Mouse (Mus musculus) hindbrain, embryonic 10.5 days (tissue): ENCODE data around the gene Olfr1396. TPM values are rescaled to one million over a fixed set of nuclear protein-coding genes. Genes with fewer than 3 reads are reported as not detected.

Experiments
- DNase-seq: peaks from one replicate; pipeline ENCODE4 v3.0.0-alpha.2; 2017; ENCODE audit warnings: low spot score
- H3K27ac ChIP-seq: fragments of 300-500 bp; sonication (generic); 2 replicates; pipeline ENCODE4 v1.5.1; 2016; ENCODE audit warnings: mild to moderate bottlenecking, moderate library complexity
- H3K27me3 ChIP-seq: fragments of 300-500 bp; sonication (generic); 2 replicates; pipeline ENCODE4 v1.6.1; 2016; ENCODE audit warnings: mild to moderate bottlenecking; ENCODE audit not compliant: poor library complexity, insufficient read depth, severe bottlenecking
- H3K36me3 ChIP-seq: fragments of 300-500 bp; sonication (generic); 2 replicates; pipeline ENCODE4 v1.6.1; 2016; ENCODE audit warnings: mild to moderate bottlenecking, moderate library complexity
- H3K4me1 ChIP-seq: fragments of 300-500 bp; sonication (generic); replicated peaks from 2 replicates; pipeline ENCODE4 v1.6.1; 2016; ENCODE audit warnings: mild to moderate bottlenecking
- H3K4me3 ChIP-seq: fragments of 300-500 bp; sonication (generic); 2 replicates; pipeline ENCODE4 v1.5.1; 2016; ENCODE audit warnings: mild to moderate bottlenecking, moderate library complexity
- H3K9me3 ChIP-seq: fragments of 300-500 bp; sonication (generic); 2 replicates; pipeline ENCODE4 v1.6.1; 2016; ENCODE audit warnings: mild to moderate bottlenecking, moderate library complexity
- WGBS: fragments of 180-500 bp; shearing (Covaris S2); methylation state at CpG from one replicate; pipeline ENCODE4 v1.1.7; 2016; 5-methylcytosine and 5-hydroxymethylcytosine counted together
- polyA plus RNA-seq: library from polyadenylated mRNA; unstranded; fragments of >200 nt; fragmentation: Nextera tagmentation; extraction: Ambion mirVana; gene quantifications from 2 replicates; pipeline ENCODE4 v1.2.1, GENCODE M21; 2016

Gene Olfr1396
- polyA plus RNA-seq, result not detected in 2 replicates

DNA sequence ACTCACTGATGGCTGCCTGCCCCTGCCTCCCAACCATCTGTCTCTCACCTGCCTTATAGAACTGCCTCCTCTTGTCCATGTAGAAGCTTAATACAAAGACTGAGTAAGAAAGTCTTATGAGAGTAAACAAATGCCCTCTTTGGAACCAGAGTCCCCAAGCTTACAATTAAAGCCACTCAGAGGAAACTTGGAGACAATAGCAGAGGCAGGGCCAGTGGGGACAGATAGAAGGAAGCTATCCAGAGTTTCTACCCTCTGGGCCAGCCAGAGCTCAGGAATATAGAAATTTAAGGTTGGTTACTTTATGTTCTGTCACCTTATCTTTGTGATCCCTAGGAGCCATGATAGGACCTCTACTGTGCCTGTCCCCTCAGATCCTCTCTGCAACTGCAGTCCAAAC, at the start of gene Olfr1396:
Olfr1396 (minus strand) TSS at position 101 of the 400 bp plus-strand sequence.
- Histone ChIP-seq H3K27ac (no peak within 1 kb of the TSS), H3K4me3 (no peak within 1 kb of the TSS), H3K27me3 (no peaks in the 10 kb centered on the region), H3K36me3 (no peaks in the 10 kb centered on the region), H3K9me3 (no peaks in the 10 kb centered on the region), H3K4me1 (no peaks in the 10 kb centered on the region)
- DNase-seq, result no peak

DNA sequence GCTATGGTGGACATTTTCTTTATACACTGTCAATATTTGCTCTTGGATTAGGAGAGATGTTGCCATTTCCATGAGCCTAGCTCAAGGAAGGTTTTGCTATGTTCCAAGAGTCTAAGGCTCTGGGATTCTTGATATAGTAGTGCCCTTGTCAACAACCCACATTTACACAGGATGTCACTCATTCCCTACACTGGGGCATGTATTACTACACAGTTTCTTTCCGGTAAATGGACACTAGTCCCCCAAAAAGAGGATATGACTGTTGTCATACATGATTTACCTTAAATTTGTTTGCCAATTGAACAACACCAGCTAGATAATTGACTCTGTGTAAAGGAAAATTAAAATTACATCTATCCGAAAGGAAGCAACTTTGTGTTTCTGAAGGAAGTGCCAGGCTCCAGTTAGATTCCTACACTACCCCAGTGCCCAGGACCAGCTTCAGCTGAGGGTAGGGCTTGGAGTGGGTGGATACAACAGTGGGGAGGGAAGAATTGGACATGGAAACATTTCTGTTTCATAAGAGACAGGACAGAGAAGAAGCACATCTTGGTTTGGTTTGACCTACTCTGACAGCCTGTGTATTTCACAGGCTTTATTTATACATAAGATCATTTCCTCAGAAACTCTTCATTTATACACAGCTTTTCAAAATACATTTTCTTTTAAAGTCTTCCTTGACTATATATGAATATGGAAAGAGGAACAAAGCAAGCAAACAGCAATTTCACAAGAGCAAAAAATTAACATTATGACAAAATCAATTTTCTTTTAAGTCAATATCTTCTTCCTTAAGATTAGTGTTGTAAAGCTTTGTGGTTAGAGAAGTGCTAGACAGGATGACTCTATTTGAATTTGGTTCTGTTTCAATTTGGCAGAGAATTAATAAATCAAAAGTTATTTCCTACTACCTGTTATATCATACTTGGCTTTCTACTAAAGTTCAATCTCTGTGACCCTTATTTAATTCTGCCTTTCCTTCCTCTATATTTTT, 42.4 kb upstream of the Olfr1396 start:
- H3K36me3 ChIP-seq, result no peaks in the 10 kb centered on the region
- WGBS, result 94% methylated on average over 2 of the region's 2 CpGs

DNA sequence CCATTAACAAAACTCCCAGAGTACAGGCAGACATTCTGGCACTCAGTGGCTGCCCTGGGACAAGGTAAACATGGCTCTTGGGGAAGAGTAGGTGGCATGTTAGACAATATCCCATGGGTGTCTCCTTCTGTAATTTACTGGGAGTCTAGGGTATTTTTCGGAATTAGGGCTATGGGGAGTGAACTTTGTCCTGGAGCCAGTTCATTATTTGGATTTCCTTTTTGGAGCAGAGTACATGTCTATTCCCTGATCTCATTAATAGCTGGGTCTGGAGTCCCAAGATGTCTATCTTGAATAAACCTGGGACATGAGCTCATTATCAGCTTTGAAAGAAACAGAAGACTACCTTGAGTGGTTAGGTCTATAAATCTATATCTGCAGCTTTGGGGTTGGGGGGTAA, 39.4 kb upstream of the Olfr1396 start, which contains the start of gene Olfr1394:
Olfr1394 (plus strand) TSS at position 301 of the 400 bp plus-strand sequence.
- Histone ChIP-seq H3K4me3 (no peak within 1 kb of the TSS), H3K9me3 (no peaks in the 10 kb centered on the region), H3K36me3 (no peaks in the 10 kb centered on the region), H3K27me3 (no peaks in the 10 kb centered on the region), H3K27ac (no peak within 1 kb of the TSS), H3K4me1 (no peaks in the 10 kb centered on the region)
- WGBS, result 88% methylated on average over 1 of the region's 1 CpGs
- DNase-seq, result no peak

More for the DNA sequence above, 42.4 kb upstream of the Olfr1396 start:
- Histone ChIP-seq H3K27me3 (no peaks in the 10 kb centered on the region), H3K27ac (no peak overlapping the region), H3K4me3 (no peak overlapping the region), H3K4me1 (no peaks in the 10 kb centered on the region), H3K9me3 (no peaks in the 10 kb centered on the region)
- no peak for DNase-seq

DNA sequence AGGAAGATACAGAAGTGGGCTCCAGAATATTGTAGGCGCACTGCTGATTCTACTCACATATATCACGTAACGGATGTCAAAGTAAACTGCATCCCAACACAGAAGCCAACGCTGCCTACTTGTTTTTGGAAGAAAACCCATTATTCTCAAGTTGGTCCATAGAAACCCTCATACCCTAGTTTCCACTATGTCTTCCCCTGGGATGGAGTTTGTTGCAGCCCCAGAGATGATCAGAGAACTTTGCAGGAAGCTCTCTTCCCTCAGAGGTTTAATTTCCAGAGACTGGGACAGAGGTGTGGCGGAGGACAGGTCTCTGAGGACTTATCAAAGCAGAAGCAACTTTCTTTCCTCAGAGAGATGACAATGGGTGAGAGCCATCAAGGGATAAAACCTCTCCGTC, 27.3 kb upstream of the Olfr1396 start, which contains the start of gene Olfr1395:
Olfr1395 (plus strand) TSS at position 301 of the 400 bp plus-strand sequence.
- Histone ChIP-seq H3K27ac (no peak within 1 kb of the TSS), H3K36me3 (no peaks in the 10 kb centered on the region), H3K4me3 (no peak within 1 kb of the TSS), H3K4me1 (no peaks in the 10 kb centered on the region), H3K9me3 (no peaks in the 10 kb centered on the region), H3K27me3 (no peaks in the 10 kb centered on the region)
- no peak for DNase-seq
- 95% methylated on average over 6 of the region's 6 CpGs for WGBS

DNA sequence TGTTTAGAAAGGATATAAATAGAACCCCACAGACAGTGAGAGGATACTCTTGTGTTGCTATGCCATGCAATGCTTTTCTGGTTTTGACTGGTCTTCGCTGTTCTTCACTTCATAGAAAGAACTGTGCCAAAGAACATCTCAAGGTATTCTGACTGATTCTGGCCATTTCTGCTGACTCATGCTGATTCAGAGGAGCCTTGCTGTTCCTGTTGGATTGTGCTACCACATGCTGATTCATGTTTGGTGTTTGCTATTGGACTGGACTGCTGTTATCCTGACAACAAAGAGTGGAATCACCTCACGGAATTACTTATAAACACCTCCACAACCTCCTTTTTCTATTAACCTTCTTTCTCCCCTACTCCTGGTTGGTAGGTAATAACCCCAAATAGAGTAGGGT, 9.5 kb upstream of the Olfr1396 start:
- Histone ChIP-seq H3K27ac (no peak overlapping the region), H3K27me3 (no peaks in the 10 kb centered on the region), H3K4me1 (no peaks in the 10 kb centered on the region), H3K36me3 (no peaks in the 10 kb centered on the region), H3K9me3 (no peaks in the 10 kb centered on the region), H3K4me3 (no peak overlapping the region)
- DNase-seq, result no peak
- WGBS, result 83% methylated on average over 2 of the region's 2 CpGs

DNA sequence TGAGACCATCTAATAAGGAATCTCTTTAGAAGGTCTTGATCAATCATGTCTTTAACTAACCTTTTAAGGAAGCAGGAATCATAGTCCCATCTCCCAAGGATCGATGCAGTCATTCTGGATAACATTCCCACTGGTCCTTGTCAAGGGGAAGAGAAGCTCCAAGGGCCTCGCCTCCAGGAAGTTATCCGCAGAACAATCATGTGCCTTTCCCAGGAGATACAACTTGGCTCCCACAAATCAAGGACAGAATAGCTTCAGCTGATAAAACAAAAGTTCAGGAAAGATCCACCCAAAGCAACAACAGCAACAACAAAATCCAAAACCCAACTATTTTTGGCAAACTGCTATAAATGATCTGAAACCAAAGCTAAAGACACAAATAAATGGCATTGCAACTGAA, 5.0 kb upstream of the Olfr1396 start:
- Histone ChIP-seq H3K4me1 (no peaks in the 10 kb centered on the region), H3K27me3 (no peaks in the 10 kb centered on the region), H3K36me3 (no peaks in the 10 kb centered on the region), H3K4me3 (no peak overlapping the region), H3K27ac (no peak overlapping the region), H3K9me3 (no peaks in the 10 kb centered on the region)
- DNase-seq, result no peak
- 86% methylated on average over 3 of the region's 3 CpGs for WGBS

DNA sequence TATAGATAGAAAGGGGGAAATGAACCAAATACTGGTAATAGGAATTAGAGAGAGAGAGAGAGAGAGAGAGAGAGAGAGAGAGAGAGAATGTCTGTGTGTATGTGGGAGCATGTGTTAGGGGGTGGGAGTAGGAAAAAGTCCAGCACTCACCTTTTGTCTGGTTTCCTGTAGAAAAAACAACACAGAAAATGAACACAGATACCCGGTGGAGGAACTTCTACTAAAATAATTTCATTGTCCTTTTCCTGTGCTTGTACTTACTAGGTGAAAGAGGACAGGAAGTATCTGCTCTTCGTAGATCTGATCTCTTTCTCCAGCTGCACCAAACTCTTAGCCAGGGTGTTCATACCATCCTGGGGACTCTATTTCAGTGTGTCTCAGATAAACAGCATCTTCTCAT, 516 bp downstream of the Olfr1396 start:
- no peak for DNase-seq
- no peaks in the 10 kb centered on the region for H3K36me3 ChIP-seq
- no peaks in the 10 kb centered on the region for H3K9me3 ChIP-seq
- H3K4me3 ChIP-seq, result no peak overlapping the region
- no peak overlapping the region for H3K27ac ChIP-seq
- H3K27me3 ChIP-seq, result no peaks in the 10 kb centered on the region
- 72% methylated on average over 2 of the region's 2 CpGs for WGBS
- no peaks in the 10 kb centered on the region for H3K4me1 ChIP-seq

DNA sequence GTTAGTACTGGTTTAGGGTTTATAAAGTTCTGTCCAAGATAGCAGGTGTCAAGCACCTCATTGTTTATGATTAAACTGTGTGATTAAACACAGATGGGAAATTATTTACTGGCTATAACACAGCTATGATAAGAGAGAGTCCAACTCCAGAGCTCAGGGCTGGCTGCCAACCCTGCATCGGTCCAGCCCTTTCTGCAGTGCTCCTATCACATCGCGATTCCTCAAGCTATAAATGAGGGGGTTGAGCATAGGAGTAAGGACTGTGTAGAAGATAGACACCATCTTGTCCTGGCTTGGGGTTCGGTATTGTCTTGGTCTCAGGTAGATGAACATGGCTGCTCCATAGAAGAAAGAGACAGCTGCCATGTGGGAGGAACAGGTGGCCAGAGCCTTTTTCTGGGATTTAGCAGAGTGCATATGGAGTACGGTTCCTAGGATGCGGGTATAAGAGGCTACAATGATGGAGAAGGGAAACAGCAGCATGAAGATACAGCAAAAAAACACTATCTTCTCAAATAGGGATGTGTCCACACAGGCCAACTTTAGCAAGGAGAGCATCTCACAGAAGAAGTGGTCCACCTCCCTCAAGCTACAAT, 2.0 kb downstream of the Olfr1396 start:
- Histone ChIP-seq H3K36me3 (no peaks in the 10 kb centered on the region), H3K27me3 (no peaks in the 10 kb centered on the region), H3K27ac (no peak overlapping the region), H3K4me1 (no peaks in the 10 kb centered on the region), H3K4me3 (no peak overlapping the region), H3K9me3 (no peaks in the 10 kb centered on the region)
- no peak for DNase-seq
- WGBS, result 90% methylated on average over 6 of the region's 6 CpGs

DNA sequence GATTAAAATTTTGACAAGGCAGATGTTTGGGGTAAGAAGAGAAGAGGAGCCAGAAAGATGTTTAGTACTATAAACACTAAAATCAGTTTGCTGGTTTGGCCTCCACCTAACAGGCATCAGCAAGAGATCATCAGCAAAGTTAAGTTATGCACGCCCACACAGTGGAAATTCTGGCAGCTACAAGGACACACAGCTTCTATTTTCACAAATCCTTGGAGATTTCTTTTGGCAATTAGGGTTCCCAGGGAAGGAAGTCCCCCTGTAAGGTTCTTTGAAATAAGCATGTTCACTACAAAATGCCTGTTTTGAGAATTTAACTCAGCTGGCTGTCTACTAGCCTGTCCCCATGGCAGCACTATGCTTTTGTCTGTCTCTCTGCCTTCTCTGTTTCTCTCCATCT, 3.7 kb downstream of the Olfr1396 start:
- Histone ChIP-seq H3K36me3 (no peaks in the 10 kb centered on the region), H3K4me1 (no peaks in the 10 kb centered on the region), H3K27ac (no peak overlapping the region), H3K9me3 (no peaks in the 10 kb centered on the region), H3K4me3 (no peak overlapping the region), H3K27me3 (no peaks in the 10 kb centered on the region)
- no peak for DNase-seq
- 69% methylated on average over 1 of the region's 1 CpGs for WGBS

DNA sequence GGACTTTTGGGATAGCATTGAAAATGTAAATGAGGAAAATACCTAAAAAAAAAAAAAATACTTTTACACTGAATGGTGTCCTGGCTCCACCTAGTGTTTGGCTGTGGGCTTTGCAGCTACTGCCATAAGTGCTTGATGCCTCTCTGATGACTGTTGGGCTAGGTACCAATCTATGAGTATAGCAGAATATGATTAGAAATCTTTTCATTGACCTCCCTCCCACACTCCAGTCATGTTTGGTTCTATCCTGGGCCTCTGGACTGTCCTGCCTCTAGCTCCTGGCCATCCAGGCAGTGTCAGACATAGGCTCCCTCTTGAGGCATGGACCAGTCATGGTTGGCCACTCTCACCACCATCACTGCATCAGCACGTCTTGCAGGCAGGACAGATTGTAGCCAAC, 5.8 kb downstream of the Olfr1396 start:
- H3K27ac ChIP-seq, result no peak overlapping the region
- peak; percentile 12 for DNase-seq
- 30% methylated on average over 1 of the region's 1 CpGs for WGBS
- no peaks in the 10 kb centered on the region for H3K36me3 ChIP-seq
- H3K9me3 ChIP-seq, result no peaks in the 10 kb centered on the region
- no peaks in the 10 kb centered on the region for H3K27me3 ChIP-seq
- no peak overlapping the region for H3K4me3 ChIP-seq
- no peaks in the 10 kb centered on the region for H3K4me1 ChIP-seq

DNA sequence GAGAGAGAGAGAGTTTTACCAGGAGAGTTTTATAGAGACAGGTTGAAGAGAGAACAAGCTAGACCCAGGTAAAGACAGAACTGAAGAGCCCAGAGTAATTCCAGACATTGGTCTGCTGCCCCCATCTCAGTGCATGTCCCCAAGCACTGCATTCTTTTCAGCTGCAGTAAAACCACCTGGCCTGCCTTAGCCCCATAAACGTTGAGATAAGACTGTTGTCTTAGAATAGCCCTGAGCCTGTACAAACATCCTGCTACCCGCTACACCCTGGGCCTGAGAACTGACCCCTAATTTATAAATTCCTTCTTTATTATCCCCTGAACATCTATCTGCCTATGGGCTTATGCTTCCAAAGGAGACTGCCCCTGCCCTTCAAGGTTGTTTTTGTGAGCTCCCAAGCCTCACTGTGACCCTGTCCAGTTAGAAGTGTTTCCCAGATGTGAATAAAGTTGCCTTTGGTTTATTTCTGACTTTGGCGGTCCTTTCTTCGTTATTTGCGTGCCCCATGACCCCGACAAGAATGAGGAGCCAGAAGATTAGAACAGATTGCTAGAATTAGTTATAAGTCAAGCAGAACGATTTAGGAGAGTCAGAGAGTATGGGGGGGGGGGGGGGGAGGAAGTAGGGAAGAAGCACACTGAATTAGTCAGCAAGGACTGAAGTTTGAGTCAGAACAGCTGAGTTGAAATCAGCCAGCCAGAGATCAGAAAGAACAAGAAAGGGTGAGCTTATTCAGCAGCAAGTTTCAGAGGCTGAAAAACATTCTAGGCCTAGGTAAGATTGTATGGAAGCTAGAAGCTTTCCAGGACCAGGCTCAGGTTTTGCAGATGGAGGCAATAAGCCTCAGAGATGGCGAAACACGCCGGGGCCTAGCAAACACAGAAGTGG, 6.8 kb downstream of the Olfr1396 start:
- Histone ChIP-seq H3K4me1 (peaks cover 2% of the 10 kb centered on the region; the same call in 1 of the 2 replicates), H3K4me3 (no peak overlapping the region), H3K9me3 (no peaks in the 10 kb centered on the region), H3K27me3 (no peaks in the 10 kb centered on the region), H3K36me3 (no peaks in the 10 kb centered on the region), H3K27ac (no peak overlapping the region)
- WGBS, result 76% methylated on average over 10 of the region's 10 CpGs
- no peak for DNase-seq

DNA sequence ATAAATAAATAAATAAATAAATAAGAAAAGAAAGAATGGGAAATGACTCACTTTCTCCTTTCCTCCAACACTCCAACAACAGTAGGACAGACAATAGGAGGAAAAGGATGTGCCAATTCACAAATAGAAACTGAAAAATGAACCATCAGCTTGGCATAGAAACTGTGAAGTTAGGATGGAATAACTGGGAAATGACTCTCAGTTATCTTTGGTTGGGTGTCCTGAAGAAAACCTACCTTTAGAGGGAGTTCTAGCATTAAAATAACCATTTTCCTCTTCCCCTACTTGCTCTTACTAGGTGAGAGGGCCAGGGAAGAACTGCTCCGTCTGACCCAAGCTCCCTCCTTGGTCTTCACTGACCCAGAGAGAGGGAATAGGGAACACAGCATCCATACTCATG, 8.9 kb downstream of the Olfr1396 start:
- Histone ChIP-seq H3K36me3 (no peaks in the 10 kb centered on the region), H3K4me1 (peaks cover 7% of the 10 kb centered on the region; the same call in 1 of the 2 replicates), H3K9me3 (no peaks in the 10 kb centered on the region), H3K4me3 (no peak overlapping the region), H3K27ac (no peak overlapping the region), H3K27me3 (no peaks in the 10 kb centered on the region; the same call in 1 of the 2 replicates)
- 71% methylated on average over 1 of the region's 1 CpGs for WGBS
- DNase-seq, result no peak
